Mouse (Mus musculus): ENCODE measurements around the gene Pi4ka. TPM values are rescaled to one million over a fixed set of nuclear protein-coding genes. Genes with fewer than 3 reads are reported as not detected.

Gene Pi4ka
- 37.9 and 39.7 TPM in 2 replicates for polyA plus RNA-seq (2012; rRNA removed)

DNA sequence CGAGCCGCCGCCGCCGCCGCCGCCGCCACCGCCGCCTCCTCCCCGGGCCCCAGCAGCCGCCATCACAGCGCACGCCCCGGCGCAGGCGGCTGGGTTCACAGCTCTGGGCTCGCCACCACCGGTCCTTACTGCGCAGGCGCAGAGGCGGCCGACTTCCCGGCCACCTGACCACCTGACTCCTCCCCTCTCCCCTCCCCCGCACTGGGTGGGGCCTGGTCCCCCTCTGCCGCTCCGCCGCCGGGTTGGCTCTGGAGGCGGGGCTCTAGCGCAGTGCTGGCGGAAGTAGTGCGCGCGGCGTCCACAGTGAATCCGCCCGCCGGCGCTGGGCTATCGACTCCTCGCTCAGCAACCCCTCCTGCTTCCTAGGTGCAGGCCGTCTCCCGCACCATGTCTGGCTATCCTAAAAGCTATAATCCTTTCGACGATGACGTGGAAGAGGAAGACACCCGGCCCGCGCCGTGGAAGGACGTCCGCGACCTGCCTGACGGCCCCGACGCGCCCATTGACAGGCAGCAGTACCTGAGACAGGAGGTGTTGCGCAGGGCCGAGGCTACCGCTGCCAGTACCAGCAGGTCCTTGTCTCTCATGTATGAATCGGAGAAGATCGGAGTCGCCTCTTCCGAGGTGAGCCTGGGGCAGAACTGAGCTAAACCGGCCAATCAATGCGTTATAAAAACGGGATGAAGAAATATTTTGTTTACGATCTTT is at the start of gene Pi4ka, which contains the start of gene Snap29:
TSS of gene Pi4ka (minus strand) at position 579 of the 708 bp plus-strand sequence.
TSS of gene Snap29 (plus strand) at position 251 of the 708 bp plus-strand sequence.

DNA sequence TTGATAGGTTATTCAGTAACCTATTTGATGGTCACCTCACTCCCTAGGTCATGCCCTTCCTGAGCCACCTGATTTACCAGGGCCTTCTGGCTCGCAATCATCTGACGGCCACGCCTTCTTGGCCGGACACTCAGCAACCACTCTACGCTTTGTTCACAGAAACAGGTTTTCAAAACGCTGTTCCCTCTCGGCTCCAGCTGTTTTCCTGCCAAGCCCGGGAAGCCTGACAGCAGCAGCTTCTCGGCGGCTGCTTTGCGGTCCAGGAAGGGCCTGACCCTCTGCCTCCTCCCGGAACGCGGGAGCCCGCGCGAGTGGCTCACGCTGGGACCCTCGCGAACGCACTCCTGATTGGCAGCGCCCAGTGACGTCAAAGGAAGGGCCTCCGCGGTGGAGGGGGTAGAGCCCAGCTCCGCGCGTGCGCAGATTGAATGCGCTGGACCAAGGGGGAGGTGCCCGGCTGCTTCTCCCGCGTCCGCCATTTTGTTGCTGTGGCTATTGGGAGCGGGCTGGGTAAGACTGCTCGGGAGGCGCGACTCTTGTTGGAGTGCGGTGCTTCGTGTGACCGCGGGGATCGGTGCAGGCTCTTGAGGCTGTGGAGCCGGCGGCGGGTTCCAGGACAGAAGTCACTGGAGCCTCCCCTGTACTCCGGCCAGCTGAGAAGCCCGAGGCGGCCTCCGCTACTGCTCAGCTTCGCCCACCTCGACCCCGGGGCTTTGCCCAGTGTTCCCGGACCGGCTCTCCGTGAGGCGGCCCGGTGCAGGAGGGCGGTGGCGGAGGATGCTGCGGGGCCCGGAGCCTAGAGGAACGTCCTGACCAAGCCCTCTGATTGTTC is 45.6 kb upstream of the Pi4ka start, which contains the start of gene Crkl:
TSS of gene Crkl (plus strand) at position 447 of the 832 bp plus-strand sequence.

DNA sequence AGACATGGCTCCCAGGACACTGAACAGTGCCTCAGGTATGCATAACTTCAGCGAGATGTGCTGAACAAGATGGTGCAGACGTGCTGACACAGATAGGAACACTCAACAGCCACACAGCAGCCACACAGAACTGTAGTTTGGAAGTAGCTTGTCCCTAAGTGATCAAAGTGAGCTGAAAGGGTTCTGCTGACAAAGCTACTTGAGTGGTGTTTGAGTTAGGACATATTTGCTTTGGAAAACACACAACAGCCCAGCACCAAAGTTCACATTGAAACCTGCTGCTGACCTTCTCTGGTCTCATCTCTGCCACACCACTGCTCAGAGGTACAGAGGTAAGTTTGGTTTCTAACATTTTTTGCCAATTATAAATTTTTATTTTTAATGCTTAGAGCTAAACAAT is 75.0 kb downstream of the Pi4ka start, which contains the start of gene Serpind1:
TSS of gene Serpind1 (plus strand) at position 256 of the 400 bp plus-strand sequence.

DNA sequence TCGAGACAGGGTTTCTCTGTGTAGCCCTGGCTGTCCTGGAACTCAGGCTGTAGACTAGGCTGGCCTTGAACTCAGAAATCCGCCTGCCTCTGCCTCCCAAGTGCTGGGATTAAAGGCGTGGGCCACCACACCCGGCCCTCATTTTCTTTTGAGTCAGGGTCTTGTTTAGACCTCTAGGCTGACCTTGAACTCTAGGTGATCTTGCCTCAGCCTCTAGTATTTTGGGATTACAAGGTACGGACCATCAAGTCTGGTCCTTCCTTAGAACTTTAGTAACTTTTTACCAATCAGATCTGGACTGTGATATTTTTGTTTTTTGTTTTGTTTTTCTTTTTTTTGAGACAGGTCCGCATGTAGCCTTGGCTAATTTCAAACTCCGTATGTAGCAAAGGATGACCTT is 130.4 kb downstream of the Pi4ka start, which contains the start of gene Tmem191c:
TSS of gene Tmem191c (plus strand) at position 357 of the 400 bp plus-strand sequence.

DNA sequence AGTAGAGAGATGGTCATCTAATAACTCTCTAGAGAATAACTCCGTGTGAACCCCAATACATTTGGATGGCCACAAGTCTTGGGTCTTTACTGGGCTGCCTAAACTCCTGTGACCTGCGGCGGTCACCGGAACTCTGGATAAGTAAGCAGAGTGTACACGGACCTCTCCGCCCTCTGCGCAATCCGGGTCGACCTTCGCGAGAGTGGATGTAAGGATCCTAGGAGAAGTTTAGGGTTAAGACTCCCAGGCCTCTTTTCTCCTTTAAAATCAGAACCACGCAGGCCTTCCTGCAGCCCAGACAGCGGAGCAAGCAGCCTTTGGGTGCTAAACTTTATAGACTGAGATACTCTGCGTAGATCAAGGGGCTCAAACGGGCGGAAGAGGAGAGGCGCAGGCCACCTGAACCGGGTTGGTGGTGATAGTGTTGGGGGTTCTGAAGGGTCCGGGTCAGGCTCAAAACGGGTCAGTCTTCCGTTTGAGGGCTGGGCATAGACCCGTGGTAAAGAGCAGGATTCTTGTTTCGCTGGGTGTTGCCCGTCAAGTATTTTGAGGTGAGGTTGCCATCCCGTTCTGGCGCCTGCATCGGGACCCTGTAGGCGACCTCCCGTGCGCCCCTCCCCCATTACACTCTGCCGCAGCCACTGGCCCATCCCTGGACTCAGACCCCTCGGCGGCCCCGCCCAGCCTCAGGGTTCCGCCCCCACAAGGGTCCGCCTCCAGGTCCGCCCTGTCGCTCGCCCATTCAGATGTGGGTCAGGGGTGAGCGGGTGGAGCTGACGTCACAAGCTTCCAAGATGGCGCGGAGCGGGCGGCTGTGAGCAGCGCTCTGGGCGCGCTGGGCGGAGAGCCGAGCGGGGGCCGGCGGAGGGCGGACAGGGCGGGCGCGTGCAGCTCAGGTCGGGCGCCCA is 173.1 kb downstream of the Pi4ka start, which contains the start of gene Hic2:
TSS of gene Hic2 (plus strand) at position 779 of the 908 bp plus-strand sequence.

Other genes with a start within 250 kb of the Pi4ka start
- gene Ube2l3, start 203.7 kb downstream of the Pi4ka start, polyA plus RNA-seq (2012; rRNA removed), result 53.5 and 63.4 TPM in 2 replicates
- 0.16 and 0.17 TPM in 2 replicates for gene Rimbp3, start 197.7 kb downstream of the Pi4ka start, polyA plus RNA-seq (2012; rRNA removed)
- 4.2 and 4.3 TPM in 2 replicates for gene Hic2, start 172.7 kb downstream of the Pi4ka start, polyA plus RNA-seq (2012; rRNA removed)
- 17.5 and 19.0 TPM in 2 replicates for gene Tmem191c, start 130.2 kb downstream of the Pi4ka start, polyA plus RNA-seq (2012; rRNA removed)
- 0.05 and 0.16 TPM in 2 replicates for gene Serpind1, start 74.9 kb downstream of the Pi4ka start, polyA plus RNA-seq (2012; rRNA removed)
- gene Snap29, start 328 bp downstream of the Pi4ka start, polyA plus RNA-seq (2012; rRNA removed), result 4.3 and 4.5 TPM in 2 replicates
- 40.0 and 48.0 TPM in 2 replicates for gene Crkl, start 45.7 kb upstream of the Pi4ka start, polyA plus RNA-seq (2012; rRNA removed)
- 1.3 and 1.5 TPM in 2 replicates for gene Aifm3, start 83.3 kb upstream of the Pi4ka start, polyA plus RNA-seq (2012; rRNA removed)
- gene Lztr1, start 102.4 kb upstream of the Pi4ka start, polyA plus RNA-seq (2012; rRNA removed), result 193 and 231 TPM in 2 replicates
- gene Thap7, start 124.8 kb upstream of the Pi4ka start, polyA plus RNA-seq (2012; rRNA removed), result 75.2 and 88.5 TPM in 2 replicates
- 0.21 and 0.27 TPM in 2 replicates for gene Lrrc74b, start 154.9 kb upstream of the Pi4ka start, polyA plus RNA-seq (2012; rRNA removed)
- gene P2rx6, start 155.6 kb upstream of the Pi4ka start, polyA plus RNA-seq (2012; rRNA removed), result 2.2 and 3.0 TPM in 2 replicates
- gene Slc7a4, start 176.9 kb upstream of the Pi4ka start, polyA plus RNA-seq (2012; rRNA removed), result 42.4 and 57.8 TPM in 2 replicates
- 39.0 and 43.5 TPM in 2 replicates for gene Smpd4, start 213.0 kb upstream of the Pi4ka start, polyA plus RNA-seq (2012; rRNA removed)
- 1.4 and 2.2 TPM in 2 replicates for gene Ccdc74a, start 240.2 kb upstream of the Pi4ka start, polyA plus RNA-seq (2012; rRNA removed)

Data from colon, adult 2 months (tissue).